Mouse (Mus musculus) limb, embryonic 12.5 days (tissue): Measurements from ENCODE around the gene Trp73. TPM values are rescaled to one million over a fixed set of nuclear protein-coding genes. Genes with fewer than 3 reads are reported as not detected.

Source experiments
- ATAC-seq: fragments of 200-750 bp; cut with Nextera tagmentation; 2 replicates; pipeline ENCODE4 v1.8.0; 2017; ENCODE audit warnings: low read depth, moderate TSS enrichment; ENCODE audit not compliant: insufficient number of reproducible peaks, insufficient read depth, low FRiP score, low TSS enrichment
- H3K27ac ChIP-seq: fragments of 300-500 bp; sonication (generic); 2 replicates; pipeline ENCODE4 v1.5.1; 2016; ENCODE audit warnings: mild to moderate bottlenecking, moderate library complexity
- H3K27me3 ChIP-seq: fragments of 300-500 bp; sonication (generic); 2 replicates; pipeline ENCODE4 v1.6.1; 2016; ENCODE audit warnings: mild to moderate bottlenecking, moderate library complexity
- H3K36me3 ChIP-seq: fragments of 300-500 bp; sonication (generic); 2 replicates; pipeline ENCODE4 v1.6.1; 2016; ENCODE audit warnings: mild to moderate bottlenecking, moderate library complexity
- H3K4me1 ChIP-seq: fragments of 300-500 bp; sonication (generic); replicated peaks from 2 replicates; pipeline ENCODE4 v1.6.1; 2016
- H3K4me2 ChIP-seq: fragments of 300-500 bp; sonication (generic); 2 replicates; pipeline ENCODE4 v1.6.1; 2016; ENCODE audit warnings: mild to moderate bottlenecking, moderate library complexity
- H3K4me3 ChIP-seq: fragments of 300-500 bp; sonication (generic); replicated peaks from 2 replicates; pipeline ENCODE4 v1.5.1; 2016; ENCODE audit warnings: mild to moderate bottlenecking
- H3K9ac ChIP-seq: fragments of 300-500 bp; sonication (generic); replicated peaks from 2 replicates; pipeline ENCODE4 v1.6.1; 2016; ENCODE audit warnings: mild to moderate bottlenecking, moderate library complexity
- H3K9me3 ChIP-seq: fragments of 300-500 bp; sonication (generic); 2 replicates; pipeline ENCODE4 v1.6.1; 2016; ENCODE audit warnings: mild to moderate bottlenecking, moderate library complexity
- WGBS: fragments of 180-500 bp; shearing (Covaris S2); methylation state at CpG from one replicate; pipeline ENCODE4 v1.1.7; 2016; 5-methylcytosine and 5-hydroxymethylcytosine counted together
- polyA plus RNA-seq: library from polyadenylated mRNA; unstranded; fragments of >200 nt; fragmentation: Nextera tagmentation; extraction: Ambion mirVana; gene quantifications from 2 replicates; pipeline ENCODE4 v1.2.1, GENCODE M21; 2016

Trp73 gene
- polyA plus RNA-seq, 1 experiment from 2014 or later, result 1.2 TPM

DNA sequence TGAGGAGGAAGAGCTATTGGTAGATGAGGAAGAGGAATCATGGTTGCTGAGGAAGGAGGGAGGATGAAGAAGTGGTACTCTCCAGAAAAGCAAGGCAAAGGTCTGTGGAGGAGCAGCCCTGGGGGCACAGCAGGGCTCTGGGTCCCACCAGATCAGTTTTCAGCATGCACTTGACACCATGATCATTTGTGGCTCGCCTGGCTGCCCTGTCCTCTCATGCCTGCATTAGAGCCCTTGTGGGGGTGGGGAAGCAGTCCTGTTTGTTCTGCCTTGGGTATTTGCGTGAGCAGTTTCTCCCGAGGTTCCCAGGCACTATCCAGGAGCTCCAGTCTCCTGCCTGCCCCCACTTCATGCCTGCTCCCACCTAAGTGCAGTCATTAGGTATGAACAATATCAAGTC is 102.9 kb downstream of the Trp73 start:
- Histone ChIP-seq H3K27me3 (peaks cover 32% of the 10 kb centered on the region), H3K27ac (no peak overlapping the region), H3K9ac (no peak overlapping the region), H3K36me3 (no peaks in the 10 kb centered on the region), H3K4me1 (no peaks in the 10 kb centered on the region), H3K9me3 (no peaks in the 10 kb centered on the region), H3K4me3 (no peak overlapping the region), H3K4me2 (no peak overlapping the region)
- WGBS, result 40% methylated on average over 3 of the region's 3 CpGs
- ATAC-seq, result no peak

DNA sequence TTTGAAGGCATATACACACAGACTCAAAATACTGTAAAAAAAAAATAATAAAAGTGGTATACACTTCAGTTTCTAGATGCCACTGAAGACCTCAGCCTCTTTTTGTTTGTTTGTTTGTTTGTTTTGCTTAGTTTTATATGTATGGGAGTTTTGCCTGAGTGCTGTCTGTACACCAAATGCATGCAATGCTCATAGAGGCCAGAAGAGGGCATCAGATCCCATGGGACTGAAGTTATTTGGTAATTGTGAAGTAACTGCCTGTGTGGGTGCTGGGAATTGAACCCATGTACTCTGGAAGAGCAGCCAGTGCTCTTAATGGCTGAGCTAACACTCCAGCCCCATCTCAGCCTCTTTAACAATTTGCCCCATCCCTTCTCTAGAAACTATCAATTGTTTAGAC is 111.4 kb downstream of the Trp73 start:
- no peak overlapping the region for H3K9ac ChIP-seq
- no peak for ATAC-seq

DNA sequence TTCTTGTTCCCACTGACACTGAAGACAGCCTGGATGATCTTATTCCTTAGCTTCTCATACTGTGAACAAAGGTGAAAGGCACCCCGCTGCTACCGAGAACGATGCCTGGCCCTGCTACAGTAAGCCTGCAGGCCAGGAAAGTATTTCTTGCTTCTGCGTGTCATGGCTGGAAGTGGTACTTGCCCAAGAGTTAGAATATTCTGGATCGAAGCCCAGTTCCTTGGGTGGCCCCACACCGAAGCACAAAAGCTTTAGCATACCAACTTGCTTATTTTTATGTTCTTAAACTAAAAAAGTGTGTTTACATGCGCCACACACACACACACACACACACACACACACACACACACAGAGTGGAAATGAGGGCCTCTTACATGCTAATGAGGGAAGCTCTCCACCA is 111.9 kb downstream of the Trp73 start:
- no peak overlapping the region for H3K9ac ChIP-seq
- H3K4me3 ChIP-seq, result no peak overlapping the region
- no peak overlapping the region for H3K4me2 ChIP-seq
- H3K27ac ChIP-seq, result no peak overlapping the region
- WGBS, result 80% methylated on average over 7 of the region's 7 CpGs
- no peaks in the 10 kb centered on the region for H3K36me3 ChIP-seq
- no peak for ATAC-seq
- no peaks in the 10 kb centered on the region for H3K9me3 ChIP-seq
- H3K4me1 ChIP-seq, result peaks cover 10% of the 10 kb centered on the region
- H3K27me3 ChIP-seq, result peaks cover 52% of the 10 kb centered on the region

More for the DNA sequence above, 111.4 kb downstream of the Trp73 start:
- H3K27me3 ChIP-seq, result peaks cover 49% of the 10 kb centered on the region
- no peaks in the 10 kb centered on the region for H3K9me3 ChIP-seq
- H3K4me3 ChIP-seq, result no peak overlapping the region
- no peak overlapping the region for H3K4me2 ChIP-seq
- no peak overlapping the region for H3K27ac ChIP-seq
- H3K36me3 ChIP-seq, result no peaks in the 10 kb centered on the region
- H3K4me1 ChIP-seq, result peaks cover 10% of the 10 kb centered on the region

DNA sequence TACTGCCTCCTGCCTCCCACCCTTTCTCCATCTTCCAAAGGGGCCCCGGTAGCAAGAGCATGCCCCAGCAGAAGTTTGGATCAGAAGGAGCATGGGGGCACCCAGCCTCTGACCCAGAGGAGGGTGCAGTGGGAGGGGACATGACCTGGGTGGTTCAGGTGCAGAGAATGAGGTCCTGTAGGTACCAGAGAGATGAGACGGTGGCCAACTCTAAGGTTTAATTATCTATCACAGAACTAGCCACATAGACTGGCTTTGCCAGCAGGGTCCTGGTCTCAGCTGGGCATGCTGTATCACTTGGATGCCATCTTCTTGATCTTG is 113.6 kb downstream of the Trp73 start:
- H3K9ac ChIP-seq, result no peak overlapping the region
- no peak overlapping the region for H3K27ac ChIP-seq
- H3K9me3 ChIP-seq, result no peaks in the 10 kb centered on the region
- ATAC-seq, result no peak
- H3K4me2 ChIP-seq, result peak overlapping the region; percentile 67
- 35% methylated on average over 2 of the region's 2 CpGs for WGBS
- peaks cover 56% of the 10 kb centered on the region for H3K27me3 ChIP-seq
- H3K4me1 ChIP-seq, result peaks cover 10% of the 10 kb centered on the region
- peaks cover 11% of the 10 kb centered on the region for H3K36me3 ChIP-seq
- peak overlapping the region; percentile 40 for H3K4me3 ChIP-seq

DNA sequence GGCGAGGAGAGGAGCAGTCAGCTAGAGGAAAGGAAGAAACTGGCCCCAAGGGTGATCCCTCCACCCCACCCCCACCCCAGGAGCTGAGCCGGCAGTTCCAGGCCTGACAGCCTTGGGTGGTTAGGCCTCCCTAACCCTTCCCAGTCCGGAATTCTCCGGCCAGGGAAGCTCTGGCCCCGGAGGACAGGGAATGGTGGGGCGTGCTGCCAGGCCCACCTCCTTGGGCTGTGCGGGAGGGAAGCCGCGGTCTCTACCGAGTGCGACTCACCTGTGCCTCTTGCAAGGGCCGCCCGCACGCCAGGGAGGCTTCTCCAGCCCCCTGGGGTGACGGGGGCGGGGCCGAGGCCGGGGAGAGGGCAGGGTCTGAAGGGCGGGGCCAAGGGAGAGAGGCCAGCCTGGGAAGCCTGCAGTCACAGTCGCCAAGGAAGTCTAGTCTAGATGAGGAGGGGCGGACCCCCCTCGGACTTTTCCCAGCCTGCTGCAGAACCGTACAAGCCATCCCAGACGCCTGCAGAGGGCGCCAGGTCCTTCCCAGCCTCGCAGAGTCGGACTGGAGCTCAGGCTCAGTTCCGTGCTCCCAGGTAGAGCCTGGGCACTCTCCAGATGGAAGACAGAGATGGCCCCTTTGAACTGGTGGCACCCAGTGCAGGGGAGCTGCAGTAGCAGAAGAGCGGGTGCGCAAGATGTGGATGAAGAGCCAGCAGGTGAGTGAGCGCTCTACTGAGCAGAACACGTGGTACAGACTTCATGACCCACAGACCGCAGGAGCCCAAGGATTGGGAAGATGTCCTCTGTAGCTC is 114.2 kb downstream of the Trp73 start, which contains the start of gene Smim1:
Gene Smim1, minus strand, starts transcription at position 590 of the 800 bp plus-strand sequence.
- Histone ChIP-seq H3K27me3 (peaks cover 56% of the 10 kb centered on the region), H3K4me3 (peak within 1 kb of the TSS; percentile 40), H3K4me2 (peak within 1 kb of the TSS; percentile 67), H3K27ac (no peak within 1 kb of the TSS), H3K9ac (peak within 1 kb of the TSS; percentile 58), H3K9me3 (no peaks in the 10 kb centered on the region), H3K36me3 (peaks cover 17% of the 10 kb centered on the region), H3K4me1 (peaks cover 10% of the 10 kb centered on the region)
- under 1% methylated on average over 33 of the region's 33 CpGs for WGBS
- ATAC-seq, result peak; percentile 15; the same call in 1 of the 2 replicates

DNA sequence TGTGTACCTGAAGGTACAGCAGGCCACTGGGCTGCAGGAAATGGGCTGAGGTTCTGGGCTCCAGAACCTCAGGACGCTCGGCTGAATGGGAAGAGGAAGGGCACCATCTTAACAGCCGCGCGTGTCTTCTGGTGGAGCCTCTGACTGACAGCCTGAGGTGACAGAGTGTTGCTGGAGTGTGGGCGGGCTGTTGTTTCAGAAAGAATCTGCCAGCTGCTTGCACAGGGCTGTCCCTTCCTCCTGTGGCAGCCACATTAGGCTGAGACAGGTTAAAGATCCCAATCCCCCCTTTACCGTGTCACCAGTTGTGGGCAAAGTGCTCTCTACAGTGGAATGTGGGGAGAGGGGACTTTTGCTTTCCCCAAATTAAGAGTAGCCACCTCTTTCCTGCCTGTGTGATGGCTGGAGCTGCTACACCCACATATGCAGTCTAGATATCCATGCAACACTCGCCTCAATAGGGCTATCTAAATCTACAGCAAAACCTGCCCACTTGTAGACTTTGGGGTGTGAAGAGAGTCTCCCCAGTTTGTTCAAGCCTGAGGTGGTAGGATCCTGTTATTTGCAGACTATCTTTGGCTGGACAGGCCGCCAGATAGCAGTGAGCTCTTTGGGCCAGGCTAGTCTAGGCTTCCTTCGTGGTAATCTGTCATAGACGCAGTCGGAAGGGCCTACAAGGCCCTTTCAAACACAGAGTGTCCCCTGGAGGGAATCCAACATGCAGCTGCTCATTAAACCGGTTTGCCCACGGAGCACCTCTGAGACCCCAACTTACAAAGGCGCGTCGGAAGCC is 115.1 kb downstream of the Trp73 start:
- Histone ChIP-seq H3K4me2 (peak overlapping the region; percentile 67), H3K9ac (no peak overlapping the region; the same call in 1 of the 2 replicates), H3K9me3 (no peaks in the 10 kb centered on the region), H3K27ac (no peak overlapping the region), H3K36me3 (peaks cover 26% of the 10 kb centered on the region), H3K27me3 (peaks cover 56% of the 10 kb centered on the region), H3K4me3 (peak overlapping the region; percentile 40), H3K4me1 (peaks cover 10% of the 10 kb centered on the region)
- no peak for ATAC-seq
- 39% methylated on average over 17 of the region's 17 CpGs for WGBS

DNA sequence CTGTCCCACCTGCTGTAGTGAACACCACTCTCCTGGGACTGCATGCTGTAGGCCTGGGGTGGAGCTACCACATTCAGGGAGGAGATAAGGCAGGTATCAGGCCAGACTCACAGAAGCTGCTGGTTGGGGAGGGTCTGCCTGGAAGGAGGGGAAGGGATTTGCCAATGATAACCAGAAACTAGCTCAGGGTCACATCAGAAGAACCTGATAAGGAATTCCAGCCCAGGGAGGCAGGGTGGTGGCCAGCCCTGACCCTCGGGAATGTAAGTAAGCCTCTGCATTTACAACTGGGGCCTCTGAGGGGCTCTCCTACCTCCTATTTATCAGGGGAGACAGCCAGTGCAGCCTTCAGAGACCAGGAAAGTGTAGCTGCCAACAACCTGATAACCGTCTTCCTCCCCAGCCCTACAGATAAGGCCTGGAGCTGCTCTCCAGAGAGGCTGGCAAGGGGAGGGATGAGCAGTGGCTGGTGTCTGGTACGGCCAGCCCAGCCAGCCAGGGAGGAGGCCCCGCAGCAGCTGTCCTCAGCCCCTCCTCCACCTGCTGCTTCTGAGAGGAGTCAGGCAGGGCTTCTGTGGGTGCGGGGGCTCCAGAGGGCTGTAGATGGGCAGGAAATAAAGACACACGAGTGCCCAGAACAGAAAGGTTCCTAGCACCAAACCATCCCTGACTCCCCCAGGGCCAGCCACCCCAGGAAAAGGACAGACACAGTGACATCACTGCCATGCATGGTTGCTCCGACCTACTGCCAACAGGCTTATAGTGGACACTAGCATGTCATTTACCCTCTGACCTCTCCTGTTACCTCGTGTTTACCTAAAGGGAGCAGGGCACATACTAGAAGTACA is 116.0 kb downstream of the Trp73 start:
- Histone ChIP-seq H3K27ac (no peak overlapping the region), H3K9ac (no peak overlapping the region; the same call in 1 of the 2 replicates), H3K9me3 (no peaks in the 10 kb centered on the region), H3K36me3 (peaks cover 36% of the 10 kb centered on the region), H3K4me1 (peaks cover 10% of the 10 kb centered on the region), H3K27me3 (peaks cover 56% of the 10 kb centered on the region), H3K4me3 (no peak overlapping the region), H3K4me2 (no peak overlapping the region)
- ATAC-seq, result no peak
- 24% methylated on average over 8 of the region's 8 CpGs for WGBS

DNA sequence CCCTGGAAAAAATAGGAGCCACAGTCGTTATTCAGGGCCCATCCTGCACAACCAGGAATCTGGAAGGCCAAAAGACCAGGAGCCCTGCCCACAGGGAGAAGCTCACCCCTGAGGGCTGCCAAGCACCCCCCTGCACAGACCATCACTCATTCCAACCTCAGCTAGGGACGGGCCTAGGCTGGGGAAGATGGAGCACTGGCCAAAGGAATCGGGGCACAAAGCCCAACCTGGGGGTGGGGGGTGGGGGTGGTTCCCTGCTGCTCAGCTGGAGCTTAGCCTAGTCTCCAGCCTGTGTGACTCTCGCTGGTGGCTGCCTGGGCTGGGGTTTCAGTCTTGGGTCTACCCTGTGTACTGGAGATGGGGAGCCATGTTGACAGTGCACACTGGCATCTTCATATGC is 117.2 kb downstream of the Trp73 start:
- peaks cover 51% of the 10 kb centered on the region for H3K27me3 ChIP-seq
- no peak for ATAC-seq
- 57% methylated on average over 4 of the region's 4 CpGs for WGBS
- H3K27ac ChIP-seq, result no peak overlapping the region
- H3K4me2 ChIP-seq, result no peak overlapping the region
- no peak overlapping the region for H3K9ac ChIP-seq
- H3K36me3 ChIP-seq, result peaks cover 47% of the 10 kb centered on the region
- H3K4me1 ChIP-seq, result peaks cover 10% of the 10 kb centered on the region
- H3K9me3 ChIP-seq, result no peaks in the 10 kb centered on the region
- H3K4me3 ChIP-seq, result no peak overlapping the region

DNA sequence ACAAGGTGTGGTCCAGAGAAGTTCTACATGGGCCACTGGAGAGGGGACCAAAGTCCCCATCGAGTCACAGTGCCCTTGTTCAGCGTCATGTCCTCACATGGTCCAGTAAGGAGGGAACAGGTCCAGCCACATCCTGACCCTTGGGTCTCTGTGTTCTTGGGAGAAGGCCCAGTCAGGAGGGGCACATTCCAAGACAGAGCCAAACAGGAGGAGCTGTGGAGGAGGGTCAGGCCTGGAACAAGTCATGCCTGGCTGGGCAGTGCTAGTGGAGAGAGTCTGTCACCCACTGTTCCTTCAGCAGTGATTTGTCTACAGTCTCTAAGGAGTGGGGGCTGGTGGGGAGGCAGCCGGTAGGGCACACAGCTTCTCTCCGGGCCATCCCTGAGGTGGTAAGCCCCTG is 117.6 kb downstream of the Trp73 start:
- no peak for ATAC-seq
- H3K27ac ChIP-seq, result no peak overlapping the region
- H3K4me1 ChIP-seq, result peaks cover 10% of the 10 kb centered on the region
- 73% methylated on average over 4 of the region's 4 CpGs for WGBS
- peaks cover 51% of the 10 kb centered on the region for H3K36me3 ChIP-seq
- no peak overlapping the region for H3K4me2 ChIP-seq
- H3K9me3 ChIP-seq, result no peaks in the 10 kb centered on the region
- peaks cover 47% of the 10 kb centered on the region for H3K27me3 ChIP-seq
- no peak overlapping the region for H3K4me3 ChIP-seq
- no peak overlapping the region for H3K9ac ChIP-seq

DNA sequence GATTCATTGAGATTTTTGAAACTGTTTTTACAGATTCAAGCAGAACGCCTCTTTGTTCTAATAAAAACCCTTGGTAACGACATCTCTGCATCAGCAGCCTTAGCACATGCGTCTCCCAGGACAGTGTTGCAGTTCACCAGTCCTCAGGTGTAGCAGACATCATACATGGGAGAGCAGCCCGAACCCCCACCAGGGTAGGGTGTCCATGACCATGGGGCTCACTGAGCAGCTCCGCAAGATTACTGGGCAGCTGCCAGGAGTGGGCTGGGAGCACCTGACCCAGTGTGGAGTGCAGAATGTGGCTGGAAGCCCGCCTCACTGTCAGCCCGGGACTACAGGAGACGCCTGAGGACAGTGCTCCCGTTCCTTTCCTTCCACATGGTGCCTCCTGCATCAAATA is 118.6 kb downstream of the Trp73 start:
- no peak overlapping the region for H3K4me2 ChIP-seq
- H3K27me3 ChIP-seq, result peaks cover 37% of the 10 kb centered on the region
- no peak overlapping the region for H3K4me3 ChIP-seq
- H3K27ac ChIP-seq, result no peak overlapping the region
- peaks cover 10% of the 10 kb centered on the region for H3K4me1 ChIP-seq
- no peaks in the 10 kb centered on the region for H3K9me3 ChIP-seq
- no peak overlapping the region for H3K9ac ChIP-seq
- WGBS, result 90% methylated on average over 9 of the region's 9 CpGs
- ATAC-seq, result no peak
- peaks cover 61% of the 10 kb centered on the region for H3K36me3 ChIP-seq

DNA sequence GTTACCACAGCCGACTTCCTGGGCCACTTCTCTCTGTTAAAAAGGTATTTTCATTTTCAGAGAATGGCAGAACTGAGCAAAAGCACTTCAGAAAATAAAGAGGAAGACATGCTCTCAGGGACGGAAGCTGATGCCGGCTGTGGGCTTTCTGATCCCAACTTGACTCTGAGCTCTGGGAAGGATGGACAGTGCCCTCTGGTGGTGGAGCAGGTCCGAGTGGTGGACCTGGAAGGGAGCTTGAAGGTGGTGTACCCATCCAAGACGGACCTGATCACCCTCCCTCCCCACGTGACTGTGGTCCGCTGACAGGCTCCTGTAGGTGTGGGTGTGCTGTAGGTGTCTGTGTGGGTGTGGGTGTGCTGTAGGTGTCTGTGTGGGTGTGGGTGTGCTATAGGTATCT is 120.4 kb downstream of the Trp73 start:
- Histone ChIP-seq H3K27me3 (peaks cover 18% of the 10 kb centered on the region), H3K9me3 (no peaks in the 10 kb centered on the region), H3K9ac (no peak overlapping the region), H3K4me2 (no peak overlapping the region), H3K27ac (no peak overlapping the region), H3K4me3 (no peak overlapping the region), H3K4me1 (no peaks in the 10 kb centered on the region), H3K36me3 (peaks cover 80% of the 10 kb centered on the region)
- WGBS, result 81% methylated on average over 7 of the region's 7 CpGs
- no peak for ATAC-seq
